Mouse (Mus musculus): ENCODE results near the gene Plcl2. TPM values are rescaled to one million over a fixed set of nuclear protein-coding genes. Genes with fewer than 3 reads are reported as not detected.

The Plcl2 gene
- polyA plus RNA-seq, 1 experiment from 2014 or later: 7.3 TPM

DNA sequence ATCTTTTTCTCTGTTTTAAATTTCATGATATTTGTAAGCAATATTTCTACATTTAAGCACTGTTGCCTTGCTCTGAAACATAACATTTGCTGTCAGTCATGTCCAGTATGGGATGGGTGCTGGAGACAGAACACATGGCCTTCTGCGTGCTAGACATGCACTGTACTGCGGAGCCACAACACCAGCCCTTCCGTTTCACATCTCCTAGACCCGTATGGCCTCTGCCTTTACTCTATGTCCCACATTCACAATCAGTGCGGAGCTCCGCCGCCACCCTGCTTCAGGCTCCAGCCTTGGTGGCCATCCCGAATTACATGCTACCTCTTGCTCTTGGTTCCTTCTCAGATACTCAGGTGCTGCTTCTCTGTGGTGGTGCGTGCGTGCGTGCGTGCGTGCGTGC is 168.1 kb downstream of the Plcl2 start:
- H3K4me3 ChIP-seq (ENCODE audit: low read depth, low read length): no peak overlapping the region
- no peak for ATAC-seq (replicated peaks; ENCODE audit: insufficient number of reproducible peaks, low FRiP score, low TSS enrichment, low read depth)
- no peaks in the 10 kb centered on the region for H3K4me1 ChIP-seq (ENCODE audit: control insufficient read depth, insufficient read depth, low read length)
- H3K4me2 ChIP-seq (ENCODE audit: low read depth, low read length): no peak overlapping the region
- no peaks in the 10 kb centered on the region for H3K36me3 ChIP-seq (replicated peaks; ENCODE audit: control insufficient read depth, insufficient read depth, low read depth, low read length)
- 95% methylated on average over 14 of the region's 14 CpGs for WGBS
- H3K27ac ChIP-seq (replicated peaks; ENCODE audit: low read depth, low read length): no peak overlapping the region
- no peak for DNase-seq (ENCODE audit: low spot score)
- no peaks in the 10 kb centered on the region for H3K9me3 ChIP-seq (replicated peaks; ENCODE audit: control insufficient read depth, low read length)
- no peak overlapping the region for H3K9ac ChIP-seq (replicated peaks; ENCODE audit: low read length)
- H3K27me3 ChIP-seq (ENCODE audit: control insufficient read depth, insufficient read depth, low read length): no peaks in the 10 kb centered on the region

GRCm38 (mm10) chr17:50677978-50678712 is 168.9 kb downstream of the Plcl2 start:
- Histone ChIP-seq H3K9ac (replicated peaks; ENCODE audit: low read length) (no peak overlapping the region), H3K4me3 (ENCODE audit: low read depth, low read length) (no peak overlapping the region), H3K9me3 (replicated peaks; ENCODE audit: control insufficient read depth, low read length) (no peaks in the 10 kb centered on the region), H3K4me1 (ENCODE audit: control insufficient read depth, insufficient read depth, low read length) (no peaks in the 10 kb centered on the region), H3K4me2 (ENCODE audit: low read depth, low read length) (no peak overlapping the region), H3K27ac (replicated peaks; ENCODE audit: low read depth, low read length) (no peak overlapping the region), H3K36me3 (replicated peaks; ENCODE audit: control insufficient read depth, insufficient read depth, low read depth, low read length) (no peaks in the 10 kb centered on the region), H3K27me3 (ENCODE audit: control insufficient read depth, insufficient read depth, low read length) (no peaks in the 10 kb centered on the region)
- whole genome bisulfite sequencing: 72% methylated on average over 10 of the region's 10 CpGs
- DNase-seq (ENCODE audit: low spot score) (no peak), ATAC-seq (replicated peaks; ENCODE audit: insufficient number of reproducible peaks, low FRiP score, low TSS enrichment, low read depth) (no peak)

- WGBS: 60% methylated on average over 2 of the region's 2 CpGs
- no peak overlapping the region for H3K9ac ChIP-seq (replicated peaks; ENCODE audit: low read length)
- no peaks in the 10 kb centered on the region for H3K36me3 ChIP-seq (replicated peaks; ENCODE audit: control insufficient read depth, insufficient read depth, low read depth, low read length)
- no peaks in the 10 kb centered on the region for H3K9me3 ChIP-seq (replicated peaks; ENCODE audit: control insufficient read depth, low read length)
- H3K4me3 ChIP-seq (ENCODE audit: low read depth, low read length): no peak overlapping the region
- H3K27me3 ChIP-seq (ENCODE audit: control insufficient read depth, insufficient read depth, low read length): no peaks in the 10 kb centered on the region
- no peak for ATAC-seq (replicated peaks; ENCODE audit: insufficient number of reproducible peaks, low FRiP score, low TSS enrichment, low read depth)
- no peak overlapping the region for H3K27ac ChIP-seq (replicated peaks; ENCODE audit: low read depth, low read length)
- no peak overlapping the region for H3K4me2 ChIP-seq (ENCODE audit: low read depth, low read length)
- no peak for DNase-seq (ENCODE audit: low spot score)
- no peaks in the 10 kb centered on the region for H3K4me1 ChIP-seq (ENCODE audit: control insufficient read depth, insufficient read depth, low read length)
Measured at GRCm38 (mm10) chr17:50678748-50679147, 169.5 kb downstream of the Plcl2 start.

DNA sequence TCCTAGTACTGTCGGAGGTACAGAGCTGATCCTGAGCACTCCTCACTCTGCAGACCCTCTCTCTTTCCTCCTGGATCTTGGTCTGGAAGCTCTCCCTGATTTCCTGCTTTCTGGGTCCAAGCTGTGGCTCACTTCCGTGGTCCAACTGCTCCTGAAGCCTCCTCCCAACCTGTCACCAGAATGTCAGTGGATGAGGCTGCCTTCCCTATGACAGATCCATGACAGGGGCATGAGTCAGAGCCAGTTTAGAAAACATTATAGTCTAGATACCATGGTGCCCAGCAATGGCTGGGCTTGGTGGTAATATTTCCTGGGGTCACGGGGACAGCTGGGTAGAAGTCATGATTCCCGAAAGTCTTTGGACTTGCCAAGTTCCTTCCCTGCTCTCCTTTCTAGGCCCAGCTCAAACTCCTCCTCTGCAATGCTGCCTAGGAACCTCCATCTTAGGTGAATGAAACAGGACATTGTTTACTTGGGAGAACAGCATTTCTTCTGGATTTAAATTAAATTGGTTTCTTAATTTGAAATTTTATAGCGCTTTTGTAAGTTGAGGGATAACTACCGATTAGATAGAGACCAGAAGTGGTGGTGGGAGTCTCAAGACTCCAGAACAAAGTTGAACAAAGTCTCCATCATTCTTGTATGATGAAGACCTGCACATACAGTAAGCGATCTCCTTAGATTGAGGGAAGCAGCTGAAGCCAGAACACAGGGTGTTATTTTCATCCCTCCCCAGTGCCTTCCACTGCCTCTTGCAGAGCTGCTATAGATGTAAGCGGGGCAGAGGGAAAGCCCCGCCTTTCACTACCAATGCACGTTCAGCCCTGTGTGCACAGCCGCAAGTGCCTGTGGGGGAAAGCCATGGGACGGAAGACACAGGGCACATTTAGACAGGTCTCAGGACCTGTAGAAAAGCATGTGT is 170.7 kb downstream of the Plcl2 start:
- H3K4me3 ChIP-seq (ENCODE audit: low read depth, low read length): no peak overlapping the region
- no peaks in the 10 kb centered on the region for H3K9me3 ChIP-seq (replicated peaks; ENCODE audit: control insufficient read depth, low read length)
- no peaks in the 10 kb centered on the region for H3K4me1 ChIP-seq (ENCODE audit: control insufficient read depth, insufficient read depth, low read length)
- 89% methylated on average over 12 of the region's 12 CpGs for WGBS
- no peaks in the 10 kb centered on the region for H3K27me3 ChIP-seq (ENCODE audit: control insufficient read depth, insufficient read depth, low read length)
- no peaks in the 10 kb centered on the region for H3K36me3 ChIP-seq (replicated peaks; ENCODE audit: control insufficient read depth, insufficient read depth, low read depth, low read length)
- ATAC-seq (replicated peaks; ENCODE audit: insufficient number of reproducible peaks, low FRiP score, low TSS enrichment, low read depth): no peak
- H3K4me2 ChIP-seq (ENCODE audit: low read depth, low read length): no peak overlapping the region
- no peak overlapping the region for H3K9ac ChIP-seq (replicated peaks; ENCODE audit: low read length)
- H3K27ac ChIP-seq (replicated peaks; ENCODE audit: low read depth, low read length): no peak overlapping the region
- no peak for DNase-seq (ENCODE audit: low spot score)

DNA sequence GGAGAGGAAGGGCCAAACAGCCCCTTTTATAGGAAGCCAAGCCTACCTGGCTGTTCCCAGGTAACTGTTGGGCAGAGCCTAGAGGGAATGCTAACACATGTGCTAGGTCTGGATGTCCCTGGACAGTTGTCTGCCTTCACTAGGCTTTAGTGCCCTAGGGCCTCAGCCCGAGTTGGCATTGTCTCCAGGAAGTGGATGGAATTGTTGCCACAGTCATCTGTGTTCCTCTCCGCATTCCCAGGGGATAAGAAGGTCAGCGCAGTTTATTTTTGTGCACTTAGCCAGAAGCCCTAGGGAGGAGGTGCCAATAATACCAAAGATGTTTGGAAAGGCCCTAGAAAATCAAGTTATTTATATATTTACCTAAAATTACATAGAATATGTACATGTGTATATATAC is 173.5 kb downstream of the Plcl2 start:
- H3K9ac ChIP-seq (replicated peaks; ENCODE audit: low read length): no peak overlapping the region

DNA sequence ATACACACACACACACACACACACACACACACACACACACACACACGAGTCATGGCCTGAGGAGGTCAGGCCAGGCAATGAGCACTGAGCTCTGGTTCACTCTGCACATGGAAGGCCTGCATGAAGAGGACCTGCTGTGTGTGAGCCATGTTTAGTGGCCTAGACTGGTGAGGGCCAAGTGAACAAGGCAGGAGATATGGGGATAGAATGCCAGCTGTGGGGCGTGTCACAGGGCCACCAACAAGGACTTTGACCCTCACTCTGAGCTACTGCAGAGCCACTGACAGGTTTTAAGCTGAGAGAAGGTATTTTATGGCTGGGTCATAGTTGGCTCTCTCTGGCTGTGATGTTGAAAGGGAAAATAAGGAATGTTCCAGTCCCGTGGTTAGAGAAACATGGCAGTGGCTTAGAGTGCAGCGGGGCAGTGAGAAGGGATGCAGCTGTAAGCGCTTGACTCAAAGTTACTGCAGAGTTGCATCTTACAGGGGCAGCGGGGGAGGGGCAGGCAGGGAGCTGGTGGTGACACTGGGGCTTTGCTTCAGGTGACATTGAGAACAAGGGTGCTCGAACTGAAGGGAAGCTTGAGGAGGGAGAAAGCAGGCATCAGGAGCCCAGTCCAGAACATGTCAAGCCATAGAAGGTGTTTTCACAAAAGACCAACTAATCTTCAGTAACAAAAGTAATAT is 175.9 kb downstream of the Plcl2 start:
- DNase-seq (ENCODE audit: low spot score): no peak
- H3K27me3 ChIP-seq (ENCODE audit: control insufficient read depth, insufficient read depth, low read length): no peaks in the 10 kb centered on the region
- ATAC-seq (replicated peaks; ENCODE audit: insufficient number of reproducible peaks, low FRiP score, low TSS enrichment, low read depth): 0 out of 2 replicates have a peak, but pooled peaks have one; percentile 44
- no peaks in the 10 kb centered on the region for H3K36me3 ChIP-seq (replicated peaks; ENCODE audit: control insufficient read depth, insufficient read depth, low read depth, low read length)
- H3K9ac ChIP-seq (replicated peaks; ENCODE audit: low read length): no peak overlapping the region
- WGBS: 65% methylated on average over 7 of the region's 7 CpGs
- no peak overlapping the region for H3K4me3 ChIP-seq (ENCODE audit: low read depth, low read length)
- H3K27ac ChIP-seq (replicated peaks; ENCODE audit: low read depth, low read length): no peak overlapping the region
- H3K4me2 ChIP-seq (ENCODE audit: low read depth, low read length): no peak overlapping the region
- no peaks in the 10 kb centered on the region for H3K4me1 ChIP-seq (ENCODE audit: control insufficient read depth, insufficient read depth, low read length)
- H3K9me3 ChIP-seq (replicated peaks; ENCODE audit: control insufficient read depth, low read length): no peaks in the 10 kb centered on the region

More for the DNA sequence above, 173.5 kb downstream of the Plcl2 start:
- no peak overlapping the region for H3K4me2 ChIP-seq (ENCODE audit: low read depth, low read length)
- H3K36me3 ChIP-seq (replicated peaks; ENCODE audit: control insufficient read depth, insufficient read depth, low read depth, low read length): no peaks in the 10 kb centered on the region
- 55% methylated on average over 3 of the region's 3 CpGs for WGBS
- no peak overlapping the region for H3K27ac ChIP-seq (replicated peaks; ENCODE audit: low read depth, low read length)
- H3K4me1 ChIP-seq (ENCODE audit: control insufficient read depth, insufficient read depth, low read length): no peaks in the 10 kb centered on the region
- H3K27me3 ChIP-seq (ENCODE audit: control insufficient read depth, insufficient read depth, low read length): no peaks in the 10 kb centered on the region
- H3K4me3 ChIP-seq (ENCODE audit: low read depth, low read length): no peak overlapping the region
- DNase-seq (ENCODE audit: low spot score): no peak
- ATAC-seq (replicated peaks; ENCODE audit: insufficient number of reproducible peaks, low FRiP score, low TSS enrichment, low read depth): no peak
- H3K9me3 ChIP-seq (replicated peaks; ENCODE audit: control insufficient read depth, low read length): no peaks in the 10 kb centered on the region

GRCm38 (mm10) chr17:50687670-50688069 is 178.5 kb downstream of the Plcl2 start:
- DNase-seq (ENCODE audit: low spot score): no peak
- no peaks in the 10 kb centered on the region for H3K4me1 ChIP-seq (ENCODE audit: control insufficient read depth, insufficient read depth, low read length)
- no peaks in the 10 kb centered on the region for H3K36me3 ChIP-seq (replicated peaks; ENCODE audit: control insufficient read depth, insufficient read depth, low read depth, low read length)
- H3K27ac ChIP-seq (replicated peaks; ENCODE audit: low read depth, low read length): no peak overlapping the region
- H3K9ac ChIP-seq (replicated peaks; ENCODE audit: low read length): no peak overlapping the region
- ATAC-seq (replicated peaks; ENCODE audit: insufficient number of reproducible peaks, low FRiP score, low TSS enrichment, low read depth): no peak
- no peak overlapping the region for H3K4me3 ChIP-seq (ENCODE audit: low read depth, low read length)
- no peaks in the 10 kb centered on the region for H3K9me3 ChIP-seq (replicated peaks; ENCODE audit: control insufficient read depth, low read length)
- 75% methylated on average over 10 of the region's 10 CpGs for WGBS
- H3K27me3 ChIP-seq (ENCODE audit: control insufficient read depth, insufficient read depth, low read length): no peaks in the 10 kb centered on the region
- no peak overlapping the region for H3K4me2 ChIP-seq (ENCODE audit: low read depth, low read length)

Data from embryonic facial prominence, embryonic 11.5 days (tissue).